Mouse (Mus musculus): ENCODE measurements around the gene Ankrd7. TPM values are rescaled to one million over a fixed set of nuclear protein-coding genes. Genes with fewer than 3 reads are reported as not detected.

The Ankrd7 gene
- total and polyA plus RNA-seq, 3 experiments = 0.20 TPM; not detected in 2

GRCm38 (mm10) chr6:18848702-18849061, 17.4 kb upstream of the Ankrd7 start:
- Histone ChIP-seq H3K27ac (ENCODE audit: insufficient read depth, low read depth) (0 out of 2 replicates have a peak overlapping the region, but pooled peaks have one; percentile 0), H3K4me2 (ENCODE audit: insufficient read depth, low read depth, poor library complexity, severe bottlenecking) (peak overlapping the region; percentile 98; the same call in 1 of the 2 replicates), H3K4me3 (replicated peaks in 1 of 3; ENCODE audit: low read depth in 2 of 3, low read length in 2 of 3, poor library complexity in 1 of 3) (peak overlapping the region; percentile 76 to 91 (median 84)), H3K36me3 (replicated peaks in 1 of 2; ENCODE audit: control insufficient read depth in 1 of 2, insufficient read depth in 1 of 2, low read length in 1 of 2) (peaks cover 2 to 28% of the 10 kb centered on the region in 2 experiments), H3K9ac (ENCODE audit: insufficient read depth, low read depth) (peak overlapping the region; percentile 83), H3K27me3 (replicated peaks) (no peaks in the 10 kb centered on the region), H3K9me3 (replicated peaks; ENCODE audit: low read length) (no peaks in the 10 kb centered on the region), H3K79me2 (replicated peaks; ENCODE audit: control insufficient read depth, extremely low read depth, insufficient read depth, poor library complexity, severe bottlenecking) (peaks cover 12% of the 10 kb centered on the region), H3K4me1 (ENCODE audit: control insufficient read depth in 1 of 2, insufficient read depth in 2 of 2) (peaks cover 0 to 18% of the 10 kb centered on the region in 2 experiments; a peak in 2 of 4 replicates)
- no peak for DNase-seq (ENCODE audit: extremely low read depth)
- dilution Hi-C loops (cut with MboI; ENCODE audit: extremely low pct_ligation_motif_present, extremely low pct_unique_long_range_greater_than_20kb, low sequenced_read_pairs) = no loop called here
- in situ Hi-C loops (cut with MboI; ENCODE audit: low pct_ligation_motif_present, low pct_unique_long_range_greater_than_20kb, low sequenced_read_pairs) = no loop called here
- TF ChIP-seq CTCF (conservative IDR thresholded peaks at IDR 0.05 in 1 of 2, IDR thresholded peaks at IDR 0.05 in 1 of 2; ENCODE audit: low read depth in 2 of 2, low read length in 2 of 2) (no peak), GABPA (IDR thresholded peaks at IDR 0.05; ENCODE audit: insufficient replicate concordance, low read depth, low read length) (no peak), ZNF384 (IDR thresholded peaks at IDR 0.05; ENCODE audit: low read depth, low read length) (no peak), MAX (IDR thresholded peaks at IDR 0.05; ENCODE audit: low read length) (no peak), ZC3H11A (IDR thresholded peaks at IDR 0.05; ENCODE audit: low read depth, low read length) (no peak), MAFK (IDR thresholded peaks at IDR 0.05; ENCODE audit: insufficient replicate concordance, low read length) (no peak), ELF1 (IDR thresholded peaks at IDR 0.05; ENCODE audit: low read depth, low read length) (no peak), E2F4 (IDR thresholded peaks at IDR 0.05; ENCODE audit: insufficient replicate concordance, low read depth, low read length) (no peak), SMC3 (IDR thresholded peaks at IDR 0.05; ENCODE audit: low read depth, low read length) (no peak), PAX5 (IDR thresholded peaks at IDR 0.05; ENCODE audit: low read length) (no peak), BHLHE40 (IDR thresholded peaks at IDR 0.05; ENCODE audit: low read depth, low read length) (no peak), MAZ (IDR thresholded peaks at IDR 0.05; ENCODE audit: low read depth, low read length) (no peak), CHD1 (IDR thresholded peaks at IDR 0.05; ENCODE audit: low read depth, low read length) (no peak), SIN3A (IDR thresholded peaks at IDR 0.05; ENCODE audit: low read length) (no peak), KAT2A (IDR thresholded peaks at IDR 0.05; ENCODE audit: insufficient replicate concordance, low read length) (no peak), ETS1 (conservative IDR thresholded peaks at IDR 0.05; ENCODE audit: low read depth, low read length) (no peak), JUN (IDR thresholded peaks at IDR 0.05; ENCODE audit: insufficient read depth, low read depth, low read length) (no peak), JUND (conservative IDR thresholded peaks at IDR 0.05; ENCODE audit: low read depth, low read length) (no peak)

DNA sequence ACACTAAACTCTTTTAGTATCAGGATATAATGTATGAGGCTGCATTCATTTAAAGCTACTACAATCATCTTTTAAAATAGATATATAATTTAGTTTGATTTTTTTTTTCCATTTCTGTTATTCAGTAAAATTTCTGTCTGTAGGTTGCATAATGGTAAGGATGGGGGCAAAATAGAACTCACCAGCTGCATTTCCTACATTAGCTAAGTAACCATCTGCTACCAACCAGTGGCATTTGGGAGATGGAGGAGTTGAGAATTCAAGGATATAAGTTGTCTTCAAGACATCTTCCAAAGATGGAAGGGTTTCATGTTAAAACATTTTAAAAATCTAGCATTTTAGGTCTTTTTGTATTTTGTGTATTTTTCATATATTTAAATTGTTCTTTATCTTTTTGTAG, 10.8 kb upstream of the Ankrd7 start:
- no peak overlapping the region for H3K4me3 ChIP-seq (replicated peaks in 1 of 3; ENCODE audit: low read depth in 2 of 3, low read length in 2 of 3, poor library complexity in 1 of 3)
- TF ChIP-seq JUND (conservative IDR thresholded peaks at IDR 0.05; ENCODE audit: low read depth, low read length) = no peak
- TF ChIP-seq E2F4 (IDR thresholded peaks at IDR 0.05; ENCODE audit: insufficient replicate concordance, low read depth, low read length) = no peak
- TF ChIP-seq USF1 (IDR thresholded peaks at IDR 0.05; ENCODE audit: low read depth, low read length) = no peak
- TF ChIP-seq MXI1 (IDR thresholded peaks at IDR 0.05; ENCODE audit: low read depth, low read length) = no peak
- no peak for TF ChIP-seq CTCF (conservative IDR thresholded peaks at IDR 0.05 in 1 of 2, IDR thresholded peaks at IDR 0.05 in 1 of 2; ENCODE audit: low read depth in 2 of 2, low read length in 2 of 2)
- no peak for TF ChIP-seq NRF1 (IDR thresholded peaks at IDR 0.05; ENCODE audit: low read depth, low read length)
- no peak for TF ChIP-seq MAZ (IDR thresholded peaks at IDR 0.05; ENCODE audit: low read depth, low read length)
- no peak for TF ChIP-seq POLR2AphosphoS2 (IDR thresholded peaks at IDR 0.05; ENCODE audit: low read depth, low read length)
- no peak for TF ChIP-seq TCF12 (IDR thresholded peaks at IDR 0.05; ENCODE audit: low read depth, low read length)
- no peak for TF ChIP-seq NELFE (IDR thresholded peaks at IDR 0.05; ENCODE audit: low read depth, low read length)
- no peak for TF ChIP-seq TBP (conservative IDR thresholded peaks at IDR 0.05; ENCODE audit: low read depth, low read length)
- TF ChIP-seq ZMIZ1 (IDR thresholded peaks at IDR 0.05; ENCODE audit: low read depth, low read length) = no peak
- no peak for TF ChIP-seq MAFK (IDR thresholded peaks at IDR 0.05; ENCODE audit: insufficient replicate concordance, low read length)
- no peak for TF ChIP-seq ZC3H11A (IDR thresholded peaks at IDR 0.05; ENCODE audit: low read depth, low read length)
- no peak for TF ChIP-seq KAT2A (IDR thresholded peaks at IDR 0.05; ENCODE audit: insufficient replicate concordance, low read length)
- no peak for TF ChIP-seq POLR2A (IDR thresholded peaks at IDR 0.05; ENCODE audit: low read depth, low read length)
- no peak for TF ChIP-seq HCFC1 (IDR thresholded peaks at IDR 0.05; ENCODE audit: low read depth, low read length)
- H3K4me2 ChIP-seq (ENCODE audit: insufficient read depth, low read depth, poor library complexity, severe bottlenecking) = no peak overlapping the region
- peaks cover 1% of the 10 kb centered on the region for H3K9me3 ChIP-seq (replicated peaks; ENCODE audit: low read length)
- DNase-seq (ENCODE audit: extremely low read depth) = no peak
- peaks cover 0 to 10% of the 10 kb centered on the region in 2 experiments; a peak in 1 of 4 replicates for H3K4me1 ChIP-seq (ENCODE audit: control insufficient read depth in 1 of 2, insufficient read depth in 2 of 2)
- H3K36me3 ChIP-seq (replicated peaks in 1 of 2; ENCODE audit: control insufficient read depth in 1 of 2, insufficient read depth in 1 of 2, low read length in 1 of 2) = peaks cover 11 to 62% of the 10 kb centered on the region in 2 experiments
- in situ Hi-C loops (cut with MboI; ENCODE audit: low pct_ligation_motif_present, low pct_unique_long_range_greater_than_20kb, low sequenced_read_pairs) = no loop called here
- H3K79me2 ChIP-seq (replicated peaks; ENCODE audit: control insufficient read depth, extremely low read depth, insufficient read depth, poor library complexity, severe bottlenecking) = peaks cover 3% of the 10 kb centered on the region; the same call in 1 of the 2 replicates
- no peak overlapping the region for H3K27ac ChIP-seq (ENCODE audit: insufficient read depth, low read depth)
- dilution Hi-C loops (cut with MboI; ENCODE audit: extremely low pct_ligation_motif_present, extremely low pct_unique_long_range_greater_than_20kb, low sequenced_read_pairs) = no loop called here
- no peaks in the 10 kb centered on the region for H3K27me3 ChIP-seq (replicated peaks)
- no peak overlapping the region for H3K9ac ChIP-seq (ENCODE audit: insufficient read depth, low read depth)

Measured in CH12.LX (cell line).